Mouse (Mus musculus) heart, postnatal 4 days (tissue): ENCODE data around the gene Orai1. TPM values are rescaled to one million over a fixed set of nuclear protein-coding genes. Genes with fewer than 3 reads are reported as not detected.
A peak's percentile ranks its signal among the peaks of the same experiment; 100 is the strongest.

Experiments
- DNase-seq: peaks from one replicate; pipeline ENCODE4 v3.0.0; 2021
- total RNA-seq, 2 experiments: library from RNA; stranded (reverse); gene quantifications; 2 replicates each; pipeline ENCODE4 v1.2.3; 2021

Orai1 gene
- total RNA-seq, 2 experiments from 2014 or later = 19.2 to 19.8 TPM

DNA sequence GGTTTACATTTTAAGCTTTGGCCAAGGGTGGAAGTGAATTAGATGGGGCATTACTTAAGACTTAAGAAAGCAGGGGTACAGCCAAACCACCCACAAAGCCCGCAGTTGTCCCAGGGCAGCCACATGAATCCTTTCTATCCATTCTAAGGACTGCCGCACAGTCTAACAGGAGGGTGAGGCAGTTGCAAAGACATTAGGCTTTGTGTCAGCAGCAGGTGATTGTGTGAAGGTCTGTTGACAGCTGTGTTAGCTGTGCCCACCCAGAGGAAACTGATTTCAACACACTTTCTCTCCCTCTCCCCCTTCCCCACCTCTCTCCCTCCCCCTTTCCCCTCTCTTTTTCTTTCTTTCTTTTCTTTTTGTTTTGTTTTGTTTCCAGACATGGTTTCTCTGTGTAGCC, 53.8 kb downstream of the Orai1 start:
- DNase-seq = no peak

DNA sequence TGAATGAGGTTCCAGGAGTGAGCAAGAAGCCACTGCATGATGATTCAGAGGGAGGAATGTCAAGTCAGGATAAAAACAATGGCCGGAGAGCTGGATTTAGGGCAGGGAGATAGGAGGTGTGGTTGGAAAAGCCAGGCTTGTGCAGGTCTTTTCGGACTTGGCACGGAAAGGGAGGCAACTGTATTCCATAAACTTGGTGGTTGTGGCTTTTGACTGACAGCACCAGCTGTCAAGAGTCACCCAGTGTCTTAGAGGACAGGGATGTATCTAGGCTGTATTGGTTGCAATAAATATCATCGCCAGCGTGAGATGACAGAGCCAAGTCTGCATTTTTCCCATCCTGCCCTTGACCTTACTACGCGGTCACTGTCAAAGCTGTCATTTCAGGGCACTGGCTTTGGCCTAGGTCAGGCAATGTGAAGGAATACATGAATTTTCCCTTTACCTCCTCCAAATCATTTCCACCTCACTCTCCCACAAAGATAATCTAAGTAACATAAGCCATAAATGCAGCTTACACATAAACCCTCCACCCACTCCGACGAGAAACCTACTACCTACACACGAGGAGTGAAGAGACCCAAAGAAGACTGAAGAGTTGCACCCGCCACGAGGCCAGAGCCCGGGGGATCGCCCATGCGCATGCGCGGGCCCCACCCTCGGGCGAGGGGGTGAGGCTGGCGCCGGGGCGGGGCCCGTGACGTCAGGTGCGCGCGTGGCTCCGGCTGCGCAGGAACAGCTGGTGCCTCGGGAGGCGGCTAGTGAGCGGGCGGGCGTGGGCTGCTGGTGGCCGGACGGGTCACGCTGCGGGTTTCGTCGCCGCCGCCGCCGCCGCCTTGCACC, 60.9 kb downstream of the Orai1 start:
- DNase-seq = peak; percentile 96

DNA sequence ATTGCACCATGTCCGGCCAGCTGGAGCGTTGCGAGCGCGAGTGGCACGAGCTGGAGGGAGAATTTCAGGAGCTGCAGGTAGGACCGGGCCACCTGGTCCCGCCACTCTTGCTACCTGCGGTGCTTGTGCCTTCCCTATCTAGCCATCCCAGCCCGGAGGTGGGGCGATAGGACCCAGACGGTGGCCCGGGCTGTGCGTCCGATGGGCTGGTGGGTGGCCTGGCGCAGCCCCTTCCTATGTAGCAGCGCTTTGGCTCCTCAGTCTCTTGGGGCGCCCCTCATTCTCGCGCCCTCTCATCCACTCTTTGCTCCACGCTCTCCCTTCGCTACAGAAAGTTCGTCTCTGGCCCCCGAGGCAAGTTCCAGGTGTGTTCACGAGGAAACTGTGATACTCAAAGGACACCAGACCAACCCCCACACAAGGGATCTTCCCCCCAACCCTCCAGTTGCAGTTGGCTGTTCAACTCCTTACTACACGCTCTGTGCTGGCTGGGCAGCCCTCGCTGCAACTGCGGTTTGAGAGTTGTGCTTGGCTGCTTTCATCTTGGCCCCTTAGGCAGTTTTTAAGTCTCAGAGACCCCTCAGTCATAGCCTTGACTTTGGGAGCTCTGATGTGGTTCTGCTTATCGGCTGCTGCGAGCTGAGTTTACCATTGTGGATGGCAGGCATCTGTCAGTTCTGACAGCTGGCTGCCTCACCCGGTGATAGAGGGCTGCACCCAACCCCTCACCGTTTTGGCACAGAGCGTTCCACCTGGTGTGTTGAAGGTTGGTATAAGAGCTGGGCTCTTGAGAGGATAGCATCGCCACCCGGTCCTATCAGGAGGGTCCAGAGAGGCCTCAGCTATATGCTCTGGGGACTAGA, 61.8 kb downstream of the Orai1 start:
- DNase-seq = peak; percentile 27

DNA sequence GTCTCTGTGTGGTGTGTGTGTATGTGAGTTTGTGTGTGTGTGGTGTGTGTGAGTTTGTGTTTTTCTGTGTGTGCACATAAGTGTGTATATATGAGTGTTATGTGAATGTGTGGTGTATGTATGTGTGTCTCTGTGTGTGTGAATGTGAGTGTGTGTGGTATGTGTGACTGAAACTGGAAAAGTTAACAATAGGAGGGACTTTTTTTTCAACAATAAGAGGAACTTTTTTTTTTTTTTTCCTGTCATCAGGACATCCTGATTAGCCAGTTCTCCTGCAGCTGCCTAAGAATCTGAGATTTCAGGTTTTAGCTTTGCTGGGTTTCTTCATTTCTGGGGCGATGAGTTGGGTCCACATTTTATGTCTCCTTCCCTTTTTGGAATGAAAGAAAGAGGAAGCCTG, 64.7 kb downstream of the Orai1 start:
- no peak for DNase-seq

DNA sequence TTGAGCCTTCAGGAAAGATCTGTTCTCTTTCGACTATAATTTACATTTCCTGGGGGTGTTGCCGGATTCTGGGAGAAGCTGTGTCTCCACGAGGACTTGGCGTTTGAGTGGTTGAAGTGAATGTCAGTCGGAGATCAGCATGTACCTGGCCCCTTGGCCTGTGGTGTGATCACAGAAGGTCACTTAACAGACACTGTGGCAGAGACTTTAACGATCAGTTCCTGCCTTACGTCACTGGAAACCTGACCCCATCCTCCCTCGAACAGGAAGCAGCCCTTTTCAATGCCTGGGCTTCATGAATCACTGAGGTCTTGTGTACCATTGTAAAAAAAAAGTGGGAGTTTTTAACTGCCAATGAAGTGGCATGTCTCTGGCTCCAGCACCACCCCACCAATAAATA, 65.2 kb downstream of the Orai1 start:
- DNase-seq = no peak

Other genes starting within 250 kb of the Orai1 start
- gene Camkk2, start 235.7 kb upstream of the Orai1 start, total RNA-seq = 10 to 100 TPM; 17.7 to 19.2 TPM
- 100 to 1,000 TPM; 275 to 276 TPM for gene Anapc5, start 193.7 kb upstream of the Orai1 start, total RNA-seq
- gene Rnf34, start 165.0 kb upstream of the Orai1 start, total RNA-seq = 10 to 100 TPM; 32.6 to 34.0 TPM
- 10 to 100 TPM; 27.7 to 29.5 TPM for gene Kdm2b, start 25.3 kb upstream of the Orai1 start, total RNA-seq
- not detected for gene Morn3, start 31.9 kb downstream of the Orai1 start, total RNA-seq
- 10 to 100 TPM; 12.1 to 12.7 TPM for gene Tmem120b, start 53.3 kb downstream of the Orai1 start, total RNA-seq
- under 1 TPM; 0.36 to 0.71 TPM for gene Rhof, start 117.6 kb downstream of the Orai1 start, total RNA-seq
- 10 to 100 TPM; 22.2 to 23.0 TPM for gene Setd1b, start 127.1 kb downstream of the Orai1 start, total RNA-seq
- 10 to 100 TPM; 22.8 to 24.8 TPM for gene Psmd9, start 154.3 kb downstream of the Orai1 start, total RNA-seq
- gene Hpd, start 167.7 kb downstream of the Orai1 start, total RNA-seq = not detected
- 1 to 10 TPM; 2.2 to 3.3 TPM for gene Wdr66, start 237.0 kb downstream of the Orai1 start, total RNA-seq